Mouse (Mus musculus): ENCODE results near the gene Secisbp2l. TPM values are rescaled to one million over a fixed set of nuclear protein-coding genes. Genes with fewer than 3 reads are reported as not detected.

The Secisbp2l gene
- total and polyA plus RNA-seq, 2 experiments from 2014 or later: 29.2 to 57.9 TPM

DNA sequence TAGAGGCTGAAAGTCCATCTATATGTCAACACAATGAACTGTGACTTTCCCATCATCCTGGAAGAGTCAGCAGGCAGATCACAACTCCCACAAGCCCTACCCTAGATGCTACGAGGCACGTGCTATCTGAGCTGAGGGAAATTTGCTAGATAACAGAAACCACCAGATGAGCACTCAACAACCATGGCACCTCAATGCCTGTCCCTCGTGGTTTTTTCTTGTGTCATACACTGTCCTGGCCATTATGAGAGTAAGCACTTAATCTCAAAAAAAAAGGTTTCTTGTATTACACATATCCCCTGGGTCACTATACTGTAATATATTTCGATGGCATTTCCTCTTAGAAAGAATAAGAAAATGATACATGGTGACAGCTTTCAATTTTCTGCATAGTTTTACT, 7.8 kb downstream of the Secisbp2l start:
- 94% methylated on average over 4 of the region's 4 CpGs for WGBS

DNA sequence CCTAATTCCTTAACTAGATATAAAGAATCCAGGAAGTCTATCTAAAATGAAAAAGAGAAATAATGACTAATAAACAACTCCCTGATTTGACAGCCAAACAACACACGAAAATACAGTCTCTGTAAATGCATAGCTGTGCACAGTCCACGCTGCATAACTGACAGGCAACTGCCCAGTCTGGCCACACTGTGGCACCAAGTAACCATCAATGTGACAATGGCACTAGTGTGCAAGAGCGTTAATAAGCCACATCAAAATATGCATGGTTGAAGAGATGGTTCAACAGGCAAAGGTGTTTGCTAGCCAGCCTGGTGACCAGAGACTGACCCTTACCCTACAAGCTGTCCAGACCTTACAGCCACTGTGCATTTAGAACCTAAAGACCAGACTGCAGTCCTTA, 17.6 kb downstream of the Secisbp2l start:
- no peak for ATAC-seq (ENCODE audit: low FRiP score)
- Histone ChIP-seq H3K9me3 (ENCODE audit: low read length) (no peaks in the 10 kb centered on the region), H3K27ac (ENCODE audit: low read depth, low read length) (no peak overlapping the region), H3K36me3 (ENCODE audit: insufficient read depth, low read length) (peaks cover 36% of the 10 kb centered on the region), H3K4me2 (ENCODE audit: low read depth, low read length, poor library complexity, severe bottlenecking) (no peak overlapping the region), H3K4me3 (ENCODE audit: low read depth, low read length) (no peak overlapping the region), H3K9ac (replicated peaks; ENCODE audit: low read length, poor library complexity, severe bottlenecking) (no peak overlapping the region), H3K27me3 (ENCODE audit: insufficient read depth, low read length) (no peaks in the 10 kb centered on the region), H3K4me1 (ENCODE audit: insufficient read depth, low read length) (no peaks in the 10 kb centered on the region)
- DNase-seq (ENCODE audit: low spot score): peak; percentile 56
- WGBS: 74% methylated on average over 3 of the region's 3 CpGs
- peak; percentile 72 for TF ChIP-seq CTCF (IDR thresholded peaks at IDR 0.05)

More for the DNA sequence above, 7.8 kb downstream of the Secisbp2l start:
- H3K36me3 ChIP-seq (ENCODE audit: insufficient read depth, low read length): peaks cover 29% of the 10 kb centered on the region
- no peak overlapping the region for H3K27ac ChIP-seq (ENCODE audit: low read depth, low read length)
- H3K4me2 ChIP-seq (ENCODE audit: low read depth, low read length, poor library complexity, severe bottlenecking): no peak overlapping the region
- ATAC-seq (ENCODE audit: low FRiP score) (no peak), DNase-seq (ENCODE audit: low spot score) (no peak)
- H3K27me3 ChIP-seq (ENCODE audit: insufficient read depth, low read length): no peaks in the 10 kb centered on the region
- TF ChIP-seq CTCF (IDR thresholded peaks at IDR 0.05): no peak
- no peaks in the 10 kb centered on the region for H3K4me1 ChIP-seq (ENCODE audit: insufficient read depth, low read length)
- H3K9me3 ChIP-seq (ENCODE audit: low read length): no peaks in the 10 kb centered on the region
- H3K9ac ChIP-seq (replicated peaks; ENCODE audit: low read length, poor library complexity, severe bottlenecking): no peak overlapping the region
- no peak overlapping the region for H3K4me3 ChIP-seq (ENCODE audit: low read depth, low read length)

DNA sequence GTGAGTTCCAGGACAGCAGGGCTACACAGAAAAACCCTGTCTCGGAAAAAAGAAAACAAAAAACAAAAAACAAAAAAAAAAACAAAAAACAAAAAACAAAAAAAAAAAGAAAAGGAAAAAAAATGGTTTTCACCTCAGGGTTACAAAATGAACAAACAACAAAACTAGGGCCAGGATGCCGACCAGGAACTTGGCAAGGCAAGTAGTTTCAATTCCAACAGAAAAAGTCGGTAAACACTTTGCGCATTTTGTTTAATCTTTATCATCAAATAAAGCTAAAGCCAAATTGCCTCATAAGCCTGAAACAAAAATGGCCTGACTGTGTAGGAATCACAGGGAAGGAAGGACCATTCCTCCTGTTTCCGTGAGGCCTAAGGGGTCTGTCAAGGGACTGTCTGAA, 18.1 kb downstream of the Secisbp2l start:
- no peak for TF ChIP-seq CTCF (IDR thresholded peaks at IDR 0.05)
- H3K4me1 ChIP-seq (ENCODE audit: insufficient read depth, low read length): no peaks in the 10 kb centered on the region
- H3K36me3 ChIP-seq (ENCODE audit: insufficient read depth, low read length): peaks cover 38% of the 10 kb centered on the region
- WGBS: 92% methylated on average over 5 of the region's 5 CpGs
- ATAC-seq (ENCODE audit: low FRiP score): no peak
- no peak overlapping the region for H3K9ac ChIP-seq (replicated peaks; ENCODE audit: low read length, poor library complexity, severe bottlenecking)
- no peak overlapping the region for H3K4me3 ChIP-seq (ENCODE audit: low read depth, low read length)
- H3K4me2 ChIP-seq (ENCODE audit: low read depth, low read length, poor library complexity, severe bottlenecking): no peak overlapping the region
- H3K9me3 ChIP-seq (ENCODE audit: low read length): no peaks in the 10 kb centered on the region
- no peak for DNase-seq (ENCODE audit: low spot score)
- H3K27ac ChIP-seq (ENCODE audit: low read depth, low read length): no peak overlapping the region
- H3K27me3 ChIP-seq (ENCODE audit: insufficient read depth, low read length): no peaks in the 10 kb centered on the region

DNA sequence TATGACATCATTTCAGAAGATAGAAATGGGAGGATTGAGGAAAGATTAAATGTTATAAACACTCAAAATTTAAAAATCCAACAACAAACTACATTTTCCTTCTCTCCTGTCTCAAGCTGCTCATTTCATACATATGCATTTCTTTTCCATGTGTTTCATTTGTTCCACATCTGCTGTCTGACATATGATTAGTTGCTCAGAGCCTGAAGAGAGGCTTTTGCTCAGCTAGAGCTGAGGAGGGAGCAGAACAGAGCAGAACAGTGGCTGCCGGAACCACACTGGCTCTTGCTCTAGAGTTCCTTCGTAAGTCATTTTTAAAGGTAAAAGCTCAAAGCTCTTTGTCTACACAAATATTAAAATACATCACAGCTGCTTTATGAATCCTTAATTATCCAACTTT, 33.3 kb downstream of the Secisbp2l start:
- DNase-seq (ENCODE audit: low spot score) (no peak), ATAC-seq (ENCODE audit: low FRiP score) (no peak)
- Histone ChIP-seq H3K4me3 (ENCODE audit: low read depth, low read length) (no peak overlapping the region), H3K9me3 (ENCODE audit: low read length) (no peaks in the 10 kb centered on the region), H3K9ac (replicated peaks; ENCODE audit: low read length, poor library complexity, severe bottlenecking) (no peak overlapping the region), H3K36me3 (ENCODE audit: insufficient read depth, low read length) (peaks cover 74% of the 10 kb centered on the region), H3K4me1 (ENCODE audit: insufficient read depth, low read length) (no peaks in the 10 kb centered on the region), H3K4me2 (ENCODE audit: low read depth, low read length, poor library complexity, severe bottlenecking) (no peak overlapping the region), H3K27ac (ENCODE audit: low read depth, low read length) (no peak overlapping the region), H3K27me3 (ENCODE audit: insufficient read depth, low read length) (no peaks in the 10 kb centered on the region)
- no peak for TF ChIP-seq CTCF (IDR thresholded peaks at IDR 0.05)
- WGBS: 92% methylated on average over 2 of the region's 2 CpGs

DNA sequence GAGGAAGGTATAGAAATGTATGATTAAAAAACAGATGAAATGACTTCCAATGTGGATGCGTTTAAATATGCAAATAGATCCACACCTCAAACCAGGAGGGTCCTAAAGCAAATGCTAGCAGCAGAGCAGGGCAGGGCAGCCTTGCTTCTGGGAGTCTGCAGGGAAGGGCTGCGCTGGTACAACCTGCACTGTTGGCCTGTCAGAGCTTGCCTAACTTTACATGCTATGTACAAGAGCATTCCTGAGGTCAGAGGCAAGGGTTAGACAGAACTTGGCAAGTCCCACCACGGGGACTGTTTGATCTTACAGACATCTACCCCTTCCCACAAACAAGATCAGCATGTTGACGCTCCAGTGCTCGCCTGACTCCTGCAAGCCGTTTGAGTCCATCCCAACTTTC, 43.3 kb downstream of the Secisbp2l start:
- Histone ChIP-seq H3K4me3 (ENCODE audit: low read depth, low read length) (no peak overlapping the region), H3K27ac (ENCODE audit: low read depth, low read length) (no peak overlapping the region), H3K36me3 (ENCODE audit: insufficient read depth, low read length) (peaks cover 24% of the 10 kb centered on the region), H3K9me3 (ENCODE audit: low read length) (no peaks in the 10 kb centered on the region), H3K9ac (replicated peaks; ENCODE audit: low read length, poor library complexity, severe bottlenecking) (no peak overlapping the region), H3K4me1 (ENCODE audit: insufficient read depth, low read length) (no peaks in the 10 kb centered on the region), H3K27me3 (ENCODE audit: insufficient read depth, low read length) (no peaks in the 10 kb centered on the region), H3K4me2 (ENCODE audit: low read depth, low read length, poor library complexity, severe bottlenecking) (no peak overlapping the region)
- TF ChIP-seq CTCF (IDR thresholded peaks at IDR 0.05): no peak
- ATAC-seq (ENCODE audit: low FRiP score): no peak
- DNase-seq (ENCODE audit: low spot score): no peak
- 86% methylated on average over 6 of the region's 6 CpGs for WGBS

DNA sequence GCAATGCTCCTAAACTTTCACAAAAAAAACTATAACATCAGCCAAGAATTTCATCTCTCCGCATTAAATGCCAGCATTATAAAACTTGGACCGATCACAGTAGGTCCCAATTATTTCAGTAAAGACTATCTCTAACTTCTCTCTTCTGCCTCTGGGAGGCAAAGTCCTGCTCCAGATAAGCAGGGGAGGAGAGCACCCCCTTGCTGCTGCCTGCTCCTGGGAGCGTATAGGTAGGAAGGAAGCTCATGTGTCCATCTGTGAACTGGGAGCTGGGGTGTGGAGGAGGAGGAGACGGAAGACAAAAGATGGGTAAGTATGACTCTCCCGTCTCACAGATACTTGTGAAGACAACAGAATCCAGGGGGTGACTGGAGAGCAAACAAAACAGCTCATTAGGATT, 44.0 kb downstream of the Secisbp2l start:
- no peak for ATAC-seq (ENCODE audit: low FRiP score)
- H3K4me2 ChIP-seq (ENCODE audit: low read depth, low read length, poor library complexity, severe bottlenecking): no peak overlapping the region
- no peaks in the 10 kb centered on the region for H3K9me3 ChIP-seq (ENCODE audit: low read length)
- H3K27me3 ChIP-seq (ENCODE audit: insufficient read depth, low read length): no peaks in the 10 kb centered on the region
- no peaks in the 10 kb centered on the region for H3K4me1 ChIP-seq (ENCODE audit: insufficient read depth, low read length)
- H3K9ac ChIP-seq (replicated peaks; ENCODE audit: low read length, poor library complexity, severe bottlenecking): no peak overlapping the region
- no peak overlapping the region for H3K4me3 ChIP-seq (ENCODE audit: low read depth, low read length)
- no peak for DNase-seq (ENCODE audit: low spot score)
- TF ChIP-seq CTCF (IDR thresholded peaks at IDR 0.05): peak; percentile 47
- 72% methylated on average over 5 of the region's 5 CpGs for WGBS
- no peak overlapping the region for H3K27ac ChIP-seq (ENCODE audit: low read depth, low read length)
- H3K36me3 ChIP-seq (ENCODE audit: insufficient read depth, low read length): peaks cover 18% of the 10 kb centered on the region

DNA sequence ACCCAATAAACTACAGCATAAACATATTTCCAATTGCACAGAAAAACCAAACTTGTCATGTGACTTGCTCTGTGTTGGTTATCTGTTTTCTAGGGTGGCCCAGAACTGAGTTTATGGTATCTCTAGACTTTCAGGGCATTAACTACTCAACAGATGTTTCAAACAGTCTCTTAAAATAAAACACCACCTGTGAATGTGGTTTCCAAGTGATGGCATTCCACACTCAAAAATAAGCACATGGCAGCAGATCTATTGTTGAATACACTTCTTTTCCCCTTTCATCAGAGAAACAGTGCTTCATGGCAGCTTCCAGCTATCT, 46.7 kb downstream of the Secisbp2l start:
- H3K27me3 ChIP-seq (ENCODE audit: insufficient read depth, low read length): no peaks in the 10 kb centered on the region

More for the DNA sequence above, 46.7 kb downstream of the Secisbp2l start:
- DNase-seq (ENCODE audit: low spot score) (no peak), ATAC-seq (ENCODE audit: low FRiP score) (no peak)
- Histone ChIP-seq H3K27ac (ENCODE audit: low read depth, low read length) (no peak overlapping the region), H3K4me3 (ENCODE audit: low read depth, low read length) (no peak overlapping the region), H3K4me2 (ENCODE audit: low read depth, low read length, poor library complexity, severe bottlenecking) (no peak overlapping the region), H3K9ac (replicated peaks; ENCODE audit: low read length, poor library complexity, severe bottlenecking) (no peak overlapping the region), H3K9me3 (ENCODE audit: low read length) (no peaks in the 10 kb centered on the region), H3K36me3 (ENCODE audit: insufficient read depth, low read length) (peaks cover 8% of the 10 kb centered on the region), H3K4me1 (ENCODE audit: insufficient read depth, low read length) (no peaks in the 10 kb centered on the region)
- TF ChIP-seq CTCF (IDR thresholded peaks at IDR 0.05): no peak

Measured in midbrain, postnatal 0 days (tissue).